Mouse (Mus musculus) G1E (cell line): ENCODE data around the gene Eif4ebp2.

ENCODE experiments used
- CTCF ChIP-seq: IDR thresholded peaks from 2 replicates; pipeline ENCODE4 v1.5.1; 2012; ENCODE audit warnings: low read depth, low read length, inconsistent platforms, mixed read lengths
- GATA1 ChIP-seq: IDR thresholded peaks from 2 replicates; pipeline ENCODE4 v1.6.1; 2012; ENCODE audit warnings: borderline replicate concordance, low read length, inconsistent platforms, mixed read lengths
- GATA2 ChIP-seq: IDR thresholded peaks from 2 replicates; pipeline ENCODE4 v1.6.1; 2012; ENCODE audit warnings: low read depth, low read length, inconsistent platforms, borderline replicate concordance
- POLR2AphosphoS5 ChIP-seq: IDR thresholded peaks from 2 replicates; pipeline ENCODE4 v1.6.1; 2012; ENCODE audit warnings: low read depth, low read length, inconsistent platforms; ENCODE audit not compliant: insufficient replicate concordance
- TAL1 ChIP-seq: conservative IDR thresholded peaks from 2 replicates; pipeline ENCODE4 v1.6.1; 2012; ENCODE audit warnings: low read depth, low read length, inconsistent platforms, mixed read lengths

DNA sequence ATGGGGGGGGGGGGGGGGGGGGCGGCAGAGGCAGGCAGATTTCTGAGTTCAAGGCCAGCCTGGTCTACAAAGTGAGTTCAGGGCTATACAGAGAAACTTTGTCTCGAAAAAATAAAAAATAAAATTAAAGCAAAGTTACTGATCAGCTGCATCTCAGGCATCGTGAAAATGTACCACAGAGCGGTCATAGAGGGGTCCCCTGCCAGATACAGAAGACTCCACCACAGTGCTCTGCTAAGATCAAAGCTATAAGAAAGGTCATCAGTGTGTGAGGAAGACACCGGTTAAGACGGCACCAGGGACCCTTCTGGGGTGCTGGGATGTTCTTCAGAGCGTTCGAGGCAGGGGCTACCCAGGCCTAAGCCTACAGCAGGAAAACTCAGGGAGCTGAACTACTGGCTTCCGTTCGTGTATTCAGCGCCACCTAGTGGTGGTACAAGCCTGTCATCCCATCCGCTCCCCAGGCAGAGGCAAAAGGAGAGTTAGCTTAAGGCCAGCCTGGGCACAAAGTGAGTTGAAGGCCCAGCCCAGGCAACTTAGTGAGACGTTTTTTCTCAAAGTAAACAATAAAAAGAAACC, 53.2 kb downstream of the Eif4ebp2 start:
- TF ChIP-seq TAL1 (no peak), CTCF (peak; percentile 14; the same call in 1 of the 2 replicates), POLR2AphosphoS5 (no peak), GATA1 (no peak), GATA2 (no peak)
